Mouse (Mus musculus) ES-CJ7 (cell line): ENCODE measurements at regions not wholly inside any gene's neighbourhood (a gene's known extent, or its start where the extent isn't known, plus 50 kb on each side); places are given as distances from the start of the nearest gene placed in this dataset.

Source experiments
- DNase-seq: peaks from one replicate; pipeline ENCODE4 v3.0.0; 2011; ENCODE audit warnings: low read depth, low spot score

GRCm38 (mm10) chr16:71952879-71953406 is 355.2 kb upstream of the Robo1 start:
- no peak for DNase-seq

GRCm38 (mm10) chr16:71963579-71963978 is 344.5 kb upstream of the Robo1 start:
- no peak for DNase-seq

GRCm38 (mm10) chr16:71973811-71974210 is 334.3 kb upstream of the Robo1 start:
- DNase-seq: no peak

DNA sequence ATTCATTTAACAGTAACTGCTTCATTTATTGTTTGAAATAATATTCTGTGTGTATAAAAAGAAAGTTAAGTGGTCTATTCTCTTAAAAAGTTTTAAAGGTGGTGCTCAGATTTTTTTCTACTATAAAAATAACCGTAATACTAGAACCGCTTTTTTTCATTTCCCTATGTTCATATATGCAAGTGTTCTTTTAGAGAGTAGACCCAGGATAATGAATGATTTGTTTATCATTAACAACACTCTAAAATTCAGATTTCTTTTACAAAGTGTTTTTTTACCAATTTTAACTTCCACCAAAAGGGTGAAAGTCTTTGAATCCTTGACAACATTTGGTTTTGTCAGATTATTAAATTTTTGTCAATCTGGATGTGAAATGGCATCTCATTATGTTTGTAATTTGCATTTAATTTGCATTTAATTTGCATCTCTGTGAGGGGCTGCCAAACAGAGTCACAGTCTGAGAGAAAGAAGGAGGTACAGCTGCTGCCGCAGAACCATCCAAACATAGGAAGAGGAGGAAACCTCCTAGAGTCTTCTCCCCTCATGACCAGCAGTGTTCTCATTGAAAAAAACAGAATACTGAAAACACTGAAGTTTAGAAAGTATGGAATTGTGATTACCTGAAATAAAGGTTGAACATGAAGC is 310.4 kb upstream of the Robo1 start:
- no peak for DNase-seq

- peak; percentile 37 for DNase-seq
Observed at GRCm38 (mm10) chr16:72027404-72028215, 280.5 kb upstream of the Robo1 start.

DNA sequence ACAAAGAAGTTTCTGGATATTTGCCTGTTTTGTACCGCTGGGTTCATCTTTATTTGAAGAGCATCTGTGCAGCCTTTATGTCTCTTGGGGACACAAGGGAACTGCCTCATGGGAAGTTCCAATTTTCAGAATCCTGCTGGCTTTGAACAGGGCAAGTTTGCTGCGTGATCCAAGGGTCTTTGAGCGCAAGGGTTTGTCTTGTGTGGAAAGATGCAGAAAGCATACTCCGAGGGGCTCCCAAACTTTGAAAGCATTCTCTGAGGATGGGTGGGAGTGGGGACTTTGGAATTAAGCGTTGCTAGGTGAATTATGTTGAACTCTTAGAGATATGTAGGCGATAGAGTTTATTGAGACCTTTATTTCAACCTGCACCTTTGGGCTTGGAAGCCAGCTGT is 279.9 kb upstream of the Robo1 start:
- DNase-seq: no peak

- DNase-seq: no peak
Observed at GRCm38 (mm10) chr16:72028798-72029197, 279.3 kb upstream of the Robo1 start.

DNA sequence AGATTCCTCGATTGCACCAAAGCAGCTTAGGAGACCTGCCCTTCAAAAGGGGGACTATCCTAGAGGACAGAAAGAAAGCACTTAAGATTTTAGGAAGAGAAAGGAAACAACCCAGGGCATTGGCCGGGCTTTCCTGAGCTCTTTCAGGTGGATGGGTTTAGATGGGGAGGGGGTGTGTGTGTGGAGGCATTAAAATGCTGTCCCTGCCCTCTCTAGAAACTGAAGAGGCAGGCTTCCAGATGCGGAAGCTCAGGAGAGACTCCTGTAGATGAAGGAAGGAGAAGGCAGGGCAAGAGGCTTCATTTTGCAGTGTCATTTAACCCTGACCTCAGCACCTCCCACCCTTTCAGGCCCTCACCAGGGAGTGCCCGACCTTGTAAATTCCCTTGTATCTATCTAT is 278.8 kb upstream of the Robo1 start:
- DNase-seq: no peak

DNA sequence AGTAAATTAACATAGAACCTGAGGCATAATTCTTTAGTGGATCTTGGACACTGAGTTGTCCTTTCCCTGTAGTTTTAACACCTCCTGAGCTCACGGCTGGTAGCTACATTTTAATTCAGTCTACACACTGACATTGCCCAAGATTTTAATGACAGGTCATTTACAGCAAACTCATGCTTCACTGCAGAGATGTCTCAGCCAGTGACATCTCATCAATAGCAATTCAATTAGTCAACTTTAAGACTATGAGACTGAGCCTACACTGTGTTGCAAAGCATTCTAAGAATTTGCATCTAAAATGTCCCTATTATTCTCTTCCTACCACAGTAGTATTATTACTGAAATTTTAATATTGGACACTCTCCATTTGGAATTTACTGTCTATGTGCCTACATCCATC is 239.9 kb upstream of the Robo1 start:
- DNase-seq: no peak

DNA sequence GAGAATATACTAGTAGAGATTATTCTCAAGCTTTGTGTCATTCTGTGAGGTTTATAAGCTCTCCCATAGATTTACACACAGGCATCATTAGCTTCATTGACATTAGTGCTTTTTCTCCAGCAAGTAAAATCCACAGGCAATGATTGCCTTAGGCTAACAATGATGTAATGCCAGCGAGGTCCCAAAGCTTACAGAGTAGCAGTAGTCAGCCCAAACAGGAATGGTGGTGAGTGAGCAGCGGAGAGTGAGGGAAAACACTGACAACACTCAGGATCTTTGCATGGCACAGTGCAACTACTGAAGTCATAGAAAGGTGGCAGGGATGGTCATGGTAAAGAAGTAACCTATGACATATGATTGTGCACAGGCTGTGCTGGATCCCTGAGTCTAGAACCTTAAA is 238.5 kb upstream of the Robo1 start:
- DNase-seq: no peak

DNA sequence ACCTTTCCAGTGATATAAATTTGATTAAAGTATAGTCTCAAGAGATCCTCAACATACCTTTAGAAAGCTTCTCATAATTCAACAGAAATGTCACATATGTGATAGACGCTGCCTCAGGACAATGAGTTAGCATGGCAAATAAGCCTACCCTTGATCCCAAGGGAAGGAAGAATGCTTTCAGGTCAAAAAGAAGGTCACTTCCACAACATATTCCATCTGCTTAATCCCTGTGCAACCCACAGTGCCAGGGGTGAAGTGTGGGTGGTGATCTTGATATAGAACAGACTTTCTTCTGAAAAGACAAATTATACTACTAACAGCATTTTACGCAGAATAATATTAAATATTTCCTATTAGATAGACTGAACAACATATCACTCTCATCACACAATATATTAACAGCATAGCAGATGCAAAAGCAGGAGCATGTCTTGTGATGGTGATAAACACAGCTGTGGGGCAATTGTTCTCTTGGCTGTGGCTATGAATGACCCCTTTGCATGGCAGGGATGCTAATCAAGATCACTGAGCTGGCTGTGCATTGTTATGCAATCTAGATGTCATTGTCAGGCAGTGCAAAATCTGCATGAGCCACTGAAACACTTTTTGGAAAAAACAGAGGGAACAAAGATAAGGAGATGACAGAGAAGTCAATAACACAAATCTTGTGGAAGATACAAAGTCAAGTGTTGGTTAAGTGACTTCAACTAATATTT is 236.2 kb upstream of the Robo1 start:
- DNase-seq: peak; percentile 19

- no peak for DNase-seq
Observed at GRCm38 (mm10) chr16:72085181-72085580, 222.9 kb upstream of the Robo1 start.

DNA sequence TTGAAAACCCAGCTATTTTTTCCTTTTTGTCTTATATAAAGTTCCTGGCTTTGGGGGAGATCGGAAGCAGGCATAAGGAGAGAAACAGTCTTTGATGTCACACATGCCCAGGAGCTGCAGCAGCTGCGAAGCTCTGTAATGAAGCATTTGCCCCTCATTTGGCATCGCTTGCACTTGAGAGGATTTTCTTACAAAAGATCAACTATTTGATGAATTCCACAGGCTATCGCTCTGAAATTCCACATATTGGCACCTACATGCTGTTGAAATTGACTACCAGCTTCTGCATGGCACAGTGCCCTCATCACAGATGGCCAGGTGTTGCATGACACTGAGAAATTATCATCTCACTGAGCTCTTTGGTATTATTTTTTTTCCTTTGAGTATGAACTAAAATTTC is 220.1 kb upstream of the Robo1 start:
- no peak for DNase-seq

DNA sequence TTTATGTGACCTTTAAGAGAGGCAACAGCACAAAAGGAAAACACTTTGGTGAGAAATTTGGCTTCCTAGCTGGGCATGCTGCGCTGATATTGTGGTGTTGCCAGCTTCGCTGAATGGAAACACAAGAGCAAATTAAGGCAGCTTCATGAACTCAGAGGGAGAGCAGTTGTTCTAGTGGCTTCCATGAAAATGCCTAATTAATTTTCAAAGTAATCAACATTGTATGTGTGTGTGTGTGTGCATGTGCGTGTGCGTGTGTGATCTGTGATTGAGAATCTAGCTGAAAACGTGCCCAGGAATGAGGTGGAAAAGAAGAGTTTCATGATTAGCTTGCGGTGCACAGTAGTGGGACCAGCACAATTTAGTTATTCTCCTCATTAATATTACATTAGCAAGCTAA is 219.2 kb upstream of the Robo1 start:
- DNase-seq: no peak
